Mouse (Mus musculus) fat pad, adult 2 months (tissue): ENCODE measurements around the gene Ifi35.
"Not testable (repeated sequence)": the region's sequence is repeated elsewhere in the genome, so short reads cannot be mapped to it uniquely, and the experiment has no call there.

ENCODE experiments used
- DNase-seq: peaks from one replicate; pipeline ENCODE4 v3.0.0-alpha.2; 2011; ENCODE audit warnings: low read depth, low spot score; ENCODE audit errors: extremely low read depth

Ifi35 gene

GRCm38 (mm10) chr11:101448274-101448746 lies at the start of gene Ifi35:
Ifi35 (plus strand) TSS chr11:101448407.
- no peak for DNase-seq

DNA sequence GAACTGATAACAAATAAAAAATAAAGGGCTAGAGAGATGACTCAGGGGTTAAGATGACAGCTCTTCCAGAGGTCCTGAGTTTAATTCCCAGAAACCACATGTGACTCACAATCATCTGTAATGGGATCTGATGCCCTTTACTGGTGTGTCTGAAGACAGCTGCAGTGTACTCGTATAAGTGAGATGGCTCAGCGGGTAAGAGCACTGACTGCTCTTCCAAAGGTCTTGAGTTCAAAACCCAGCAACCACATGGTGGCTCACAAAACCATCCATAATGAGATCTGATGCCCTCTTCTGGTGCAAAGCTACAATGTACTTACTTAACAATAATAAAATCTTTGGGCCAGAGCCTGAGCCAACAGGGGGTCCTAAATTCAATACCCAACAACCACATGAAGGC lies 32.9 kb upstream of the Ifi35 start:
- DNase-seq, result no peak

DNA sequence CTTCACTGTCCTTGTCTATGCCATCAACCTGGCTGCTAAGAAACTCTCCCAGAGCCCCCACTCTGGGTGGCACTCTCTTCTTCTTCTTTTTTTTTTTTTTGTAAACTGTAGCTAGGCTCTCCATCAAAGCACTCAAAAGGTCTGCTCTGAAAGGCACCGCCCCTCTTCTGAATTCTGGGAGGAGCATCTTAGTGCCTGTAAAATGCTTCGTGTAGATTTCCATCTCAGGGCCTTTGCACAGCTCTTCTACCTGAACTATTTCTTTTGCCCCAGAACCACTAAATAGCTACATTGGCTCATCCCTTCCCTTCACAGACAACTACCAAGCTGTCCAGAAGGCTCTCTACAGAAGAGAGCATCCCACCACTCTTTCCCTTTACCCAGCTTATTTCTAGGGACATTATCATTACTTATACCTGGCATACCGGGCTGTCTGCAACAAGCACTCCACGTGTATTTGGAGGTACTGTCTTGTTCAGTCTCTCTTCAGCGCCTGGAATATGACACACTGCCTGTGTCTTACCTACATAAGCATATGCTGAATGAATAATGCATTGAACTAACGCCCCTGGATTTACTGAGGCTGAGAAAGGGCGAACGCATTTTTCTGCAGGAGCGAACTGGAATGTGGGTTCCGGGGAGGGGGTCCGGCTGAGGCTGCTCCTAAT lies 31.6 kb upstream of the Ifi35 start:
- no peak for DNase-seq

DNA sequence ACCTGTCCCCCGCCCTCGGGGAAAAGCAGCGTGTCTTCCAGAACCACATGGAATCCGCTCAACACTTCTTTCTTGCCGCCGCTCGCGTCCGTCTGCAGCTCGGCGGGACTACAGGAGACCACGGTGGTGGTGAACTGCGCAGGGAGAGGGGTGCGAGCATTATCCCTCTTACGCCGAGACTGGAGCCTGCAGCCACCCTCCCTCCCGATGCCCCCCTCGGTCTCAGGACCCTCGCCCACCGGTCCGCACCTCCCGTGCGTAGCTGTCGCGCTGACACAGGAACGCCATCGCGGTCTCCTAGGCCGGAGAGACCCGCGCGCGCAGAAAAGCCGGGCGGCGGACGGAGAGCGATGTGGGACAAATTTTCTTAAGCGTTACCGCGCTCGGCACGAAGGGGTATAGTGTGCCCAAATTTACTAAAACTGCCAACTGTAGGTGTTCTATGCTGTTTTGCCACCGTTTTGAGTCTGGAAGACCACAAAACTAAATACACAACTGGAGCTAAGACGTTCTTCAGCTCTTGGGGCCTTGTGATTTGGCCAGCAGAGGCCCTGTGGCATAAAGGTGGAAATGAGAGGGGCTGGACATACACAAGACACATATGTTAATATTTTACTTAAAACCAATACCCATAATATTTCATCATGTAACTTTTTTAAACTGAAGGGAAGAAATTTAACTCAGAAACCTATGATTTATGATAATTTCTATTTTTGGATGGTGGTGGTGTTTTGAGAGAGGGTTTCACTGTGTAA lies 30.9 kb upstream of the Ifi35 start, which contains the start of gene Aarsd1:
TSS of gene Aarsd1 (minus strand) at position 515 of the 755 bp plus-strand sequence.
- DNase-seq, result no peak

DNA sequence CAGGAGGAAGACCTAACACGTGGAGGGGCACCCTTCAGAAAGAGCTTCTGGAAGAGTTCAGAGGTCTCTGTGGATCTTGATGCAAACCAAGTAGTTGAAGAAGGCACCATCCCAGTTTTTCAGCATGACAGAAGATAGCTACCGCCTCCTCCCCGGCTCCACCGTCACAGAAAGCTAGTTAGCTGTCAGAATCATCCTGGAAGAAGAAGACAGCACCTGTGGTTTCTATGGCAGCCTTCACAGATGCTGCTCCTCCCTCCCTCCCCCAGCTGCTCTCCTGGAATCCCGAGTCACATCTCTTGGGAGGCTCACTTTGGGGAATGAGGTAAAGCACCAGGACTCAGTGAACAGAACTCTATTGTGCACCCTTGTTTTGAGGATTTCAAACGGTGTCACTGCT lies 29.2 kb upstream of the Ifi35 start:
- no peak for DNase-seq

DNA sequence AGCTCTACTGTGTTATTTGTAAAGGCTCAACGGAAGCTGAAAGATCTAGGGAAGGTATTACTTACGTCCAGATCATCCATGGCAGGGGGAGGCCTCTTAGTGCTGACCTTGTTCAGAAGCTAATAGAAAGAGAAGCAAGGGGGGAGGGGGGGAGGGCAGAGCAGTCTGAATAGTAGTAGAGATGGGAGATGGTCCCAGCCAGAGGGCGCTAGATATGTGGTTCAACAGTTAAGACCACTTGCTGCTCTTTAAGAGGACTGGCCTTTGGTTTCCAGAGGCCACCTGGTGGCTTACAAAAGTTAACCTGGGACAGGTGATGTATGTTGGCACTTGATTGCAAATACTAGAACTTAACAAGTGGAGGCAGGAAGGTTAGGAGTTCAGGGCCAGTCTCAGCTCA lies 28.6 kb upstream of the Ifi35 start:
- no peak for DNase-seq

DNA sequence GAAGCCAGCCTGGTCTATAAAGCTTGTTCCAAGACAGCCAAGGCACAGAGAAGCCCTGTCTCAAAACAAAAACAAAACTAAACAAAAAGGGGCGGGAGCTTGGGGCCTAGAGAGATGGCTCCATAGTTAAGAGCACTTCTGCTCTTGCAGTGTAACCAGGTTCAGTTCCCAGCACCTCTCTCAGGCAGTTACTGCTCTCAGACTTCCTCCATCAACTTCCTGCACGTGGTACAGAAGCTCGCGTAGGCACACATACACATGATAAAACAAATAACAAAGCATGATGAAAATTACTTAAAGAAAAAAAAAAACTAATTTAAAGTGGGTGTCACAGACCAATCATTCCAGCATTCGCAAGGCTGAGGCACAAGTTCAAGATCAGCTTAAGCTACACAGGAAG lies 28.1 kb upstream of the Ifi35 start:
- DNase-seq, result no peak

GRCm38 (mm10) chr11:101424105-101424851 lies 23.9 kb upstream of the Ifi35 start, which contains the start of gene Gm27029:
Gm27029 (minus strand) TSS chr11:101424796.
- peak; percentile 45 for DNase-seq

- peak; percentile 50 for DNase-seq
These were observed 23.0 kb upstream of the Ifi35 start, which contains the start of the genes Rundc1 and Ptges3l for GRCm38 (mm10) chr11:101424925-101425813. Rundc1 (plus strand) TSS chr11:101425085. Ptges3l (minus strand) TSS chr11:101425333.

GRCm38 (mm10) chr11:101426165-101426564 lies 22.0 kb upstream of the Ifi35 start:
- no peak for DNase-seq

DNA sequence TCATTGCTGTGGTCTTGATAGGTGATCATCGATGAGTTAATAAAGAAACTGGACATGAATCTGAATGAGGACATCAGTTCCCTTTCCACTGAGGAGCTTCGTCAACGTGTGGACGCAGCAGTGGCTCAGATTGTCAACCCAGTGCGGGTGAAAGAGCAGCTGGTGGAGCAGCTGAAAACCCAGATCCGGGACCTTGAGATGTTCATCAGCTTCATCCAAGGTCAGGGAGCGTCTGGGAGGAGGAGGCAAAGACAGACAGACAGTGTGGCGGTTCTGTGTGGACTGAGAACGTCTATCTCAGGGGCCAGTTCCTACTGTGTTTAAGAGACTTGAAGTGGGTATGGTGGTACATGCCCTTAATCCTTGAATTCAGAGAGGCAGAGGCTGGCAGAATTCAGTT lies 16.9 kb upstream of the Ifi35 start:
- DNase-seq, result no peak

- DNase-seq, result no peak
These were observed 14.8 kb upstream of the Ifi35 start for GRCm38 (mm10) chr11:101433396-101433795.

DNA sequence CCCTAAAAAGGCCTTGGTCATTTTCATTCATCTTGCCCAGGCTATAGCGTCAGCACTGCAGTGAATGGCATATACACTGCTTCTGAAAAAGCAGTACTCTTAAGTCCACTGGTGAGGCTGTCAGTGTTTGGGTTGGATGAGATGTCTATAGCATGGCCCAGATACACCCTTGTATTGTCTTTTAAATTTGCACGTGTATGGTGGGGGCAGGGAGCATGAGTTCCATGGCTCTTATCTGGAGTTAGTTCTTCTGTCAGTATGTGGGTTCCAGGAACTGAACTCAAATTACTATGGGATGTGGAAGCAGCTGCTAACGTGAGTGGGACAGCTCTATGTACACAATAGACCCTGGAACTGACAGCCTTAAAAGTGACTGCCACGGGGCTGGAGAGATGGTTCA lies 12.4 kb upstream of the Ifi35 start:
- DNase-seq, result no peak

- no peak for DNase-seq
These were observed 11.3 kb upstream of the Ifi35 start for GRCm38 (mm10) chr11:101436916-101437315.

DNA sequence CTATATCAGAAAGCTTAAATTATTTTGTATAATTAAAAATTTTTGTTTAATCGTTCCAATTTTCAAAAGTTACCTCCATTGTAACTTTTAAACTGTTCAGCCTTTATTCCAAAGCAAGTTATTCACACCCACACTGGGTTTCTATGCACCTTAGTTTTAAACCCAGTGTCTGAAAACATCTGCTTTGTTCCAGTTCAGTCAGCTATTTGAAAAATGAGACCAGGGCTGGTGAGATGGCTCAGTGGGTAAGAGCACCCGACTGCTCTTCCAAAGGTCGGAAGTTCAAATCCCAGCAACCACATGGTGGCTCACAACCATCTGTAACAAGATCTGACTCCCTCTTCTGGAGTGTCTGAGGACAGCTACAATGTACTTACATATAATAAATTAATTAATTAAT lies 10.2 kb upstream of the Ifi35 start:
- not testable (repeated sequence) for DNase-seq

DNA sequence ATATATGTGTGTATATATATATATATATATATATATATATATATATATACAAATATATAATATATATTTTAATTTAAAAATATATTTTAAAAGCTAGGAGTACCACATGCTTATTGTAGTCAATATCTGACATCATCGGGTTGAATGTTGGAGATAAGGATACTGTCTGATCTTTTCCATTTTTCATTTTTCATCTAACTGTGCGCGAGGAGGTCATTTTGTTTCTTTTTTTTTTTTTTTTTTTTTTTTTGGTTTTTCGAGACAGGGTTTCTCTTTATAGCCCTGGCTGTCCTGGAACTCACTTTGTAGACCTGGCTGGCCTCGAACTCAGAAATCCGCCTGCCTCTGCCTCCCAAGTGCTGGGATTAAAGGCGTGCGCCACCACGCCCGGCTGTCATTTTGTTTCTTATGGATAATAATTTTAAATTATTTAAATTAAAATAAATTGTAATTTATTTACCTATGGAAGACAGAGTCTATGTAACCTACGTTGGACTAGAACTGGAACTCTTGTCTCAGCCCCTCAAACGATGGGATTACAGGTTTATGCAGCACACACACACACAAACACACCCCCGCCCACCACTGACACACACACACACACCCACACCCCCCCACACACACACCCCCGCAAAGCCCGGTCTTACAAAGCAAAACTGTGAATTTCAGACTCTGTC lies 6.6 kb upstream of the Ifi35 start:
- not testable (repeated sequence) for DNase-seq

DNA sequence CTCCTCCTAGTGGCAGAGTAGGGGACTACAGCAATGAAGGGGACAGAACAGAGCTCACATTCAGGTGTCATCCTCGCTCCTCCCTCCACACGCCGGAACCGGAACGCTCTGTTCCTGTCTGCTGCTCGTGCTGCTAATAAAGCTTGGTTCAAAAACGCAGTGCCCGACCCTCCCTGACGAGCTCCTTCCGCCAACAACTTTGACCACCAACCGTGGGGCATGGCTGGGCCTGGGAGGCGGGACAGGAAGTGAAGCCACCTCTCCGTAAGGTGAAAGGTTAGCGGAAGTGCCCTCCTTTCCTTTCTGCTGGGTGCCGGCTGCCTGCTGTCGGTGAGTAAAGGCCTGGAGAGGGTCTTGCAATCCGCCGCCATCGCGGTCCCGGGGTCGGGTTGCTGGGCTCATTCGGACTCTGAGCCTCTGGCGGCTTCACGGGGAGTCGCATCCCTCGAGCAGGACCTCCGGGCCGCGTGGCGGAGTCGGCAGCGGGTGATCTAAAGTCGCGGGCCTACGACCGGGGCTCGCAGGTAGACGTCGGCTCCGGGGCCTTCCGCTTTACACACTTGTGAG lies 6.0 kb upstream of the Ifi35 start, which contains the start of gene Rpl27:
TSS of gene Rpl27 (plus strand) at position 172 of the 567 bp plus-strand sequence.
- peak; percentile 96 for DNase-seq

GRCm38 (mm10) chr11:101442760-101443159 lies 5.4 kb upstream of the Ifi35 start:
- DNase-seq, result no peak

- no peak for DNase-seq
These were observed 1.9 kb upstream of the Ifi35 start for GRCm38 (mm10) chr11:101446319-101446718.
